Mouse (Mus musculus): ENCODE data around the gene Hist1h2ab. TPM values are rescaled to one million over a fixed set of nuclear protein-coding genes. Genes with fewer than 3 reads are reported as not detected.

Hist1h2ab gene
- polyA plus RNA-seq, 1 experiment = 17.9 TPM

DNA sequence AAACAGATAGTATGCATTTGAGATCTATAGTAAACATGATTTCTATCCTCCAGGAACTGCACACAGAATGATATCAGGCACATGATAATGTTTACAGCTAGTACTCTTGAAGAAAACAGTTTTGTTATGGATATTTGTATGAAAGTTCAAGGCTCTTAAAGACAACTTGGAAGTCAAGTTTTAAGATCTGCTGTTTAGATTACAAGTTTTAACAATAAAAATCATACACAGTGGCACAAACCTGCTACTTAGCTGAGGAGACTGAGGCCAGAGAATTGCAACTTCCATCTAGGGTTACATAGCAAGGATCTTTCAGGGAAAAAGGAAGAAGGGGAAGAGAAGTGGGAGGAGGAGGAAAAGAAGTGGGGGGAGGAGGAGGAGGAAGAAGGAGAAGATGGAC is 4.1 kb downstream of the Hist1h2ab start:
- no peaks in the 10 kb centered on the region for H3K27me3 ChIP-seq (ENCODE audit: control insufficient read depth, insufficient read depth, low read length, poor library complexity, severe bottlenecking)
- no peak overlapping the region for H3K9ac ChIP-seq (ENCODE audit: low read depth, poor library complexity, severe bottlenecking)
- H3K4me3 ChIP-seq (ENCODE audit: low read depth, low read length) = no peak overlapping the region
- no peak overlapping the region for H3K27ac ChIP-seq (ENCODE audit: insufficient read depth, low read length)
- H3K36me3 ChIP-seq (ENCODE audit: control insufficient read depth, insufficient read depth, low read length, poor library complexity, severe bottlenecking) = no peaks in the 10 kb centered on the region
- no peaks in the 10 kb centered on the region for H3K9me3 ChIP-seq (replicated peaks; ENCODE audit: control insufficient read depth, insufficient read depth, low read length, poor library complexity, severe bottlenecking)
- no peaks in the 10 kb centered on the region for H3K4me1 ChIP-seq (ENCODE audit: control insufficient read depth, insufficient read depth, low read length)
- no peak for TF ChIP-seq POLR2A (IDR thresholded peaks at IDR 0.05; ENCODE audit: insufficient read depth, low read length)
- no peak for TF ChIP-seq EP300 (IDR thresholded peaks at IDR 0.05; ENCODE audit: insufficient read depth, low read depth, low read length)
- TF ChIP-seq CTCF (IDR thresholded peaks at IDR 0.05; ENCODE audit: low read depth, low read length) = no peak

DNA sequence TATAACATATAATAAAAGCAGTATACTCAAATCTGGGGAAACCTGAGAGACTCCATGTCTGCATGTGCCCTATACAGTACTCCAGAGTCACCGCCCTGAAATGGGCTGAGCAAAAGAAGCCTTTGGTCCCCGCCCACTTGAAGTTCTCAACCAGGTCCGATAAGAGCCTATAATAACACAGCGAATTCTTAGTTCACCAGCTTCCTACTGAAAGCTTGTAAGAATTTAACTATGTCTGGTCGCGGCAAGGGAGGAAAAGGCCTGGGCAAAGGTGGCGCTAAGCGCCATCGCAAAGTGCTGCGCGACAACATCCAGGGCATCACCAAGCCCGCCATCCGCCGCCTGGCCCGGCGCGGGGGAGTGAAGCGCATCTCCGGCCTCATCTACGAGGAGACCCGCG is 5.9 kb downstream of the Hist1h2ab start, which contains the start of gene Hist1h4b:
Gene Hist1h4b (plus strand): TSS at position 224 of the 400 bp plus-strand sequence.
- no peaks in the 10 kb centered on the region for H3K36me3 ChIP-seq (ENCODE audit: control insufficient read depth, insufficient read depth, low read length, poor library complexity, severe bottlenecking)
- TF ChIP-seq CTCF (IDR thresholded peaks at IDR 0.05; ENCODE audit: low read depth, low read length) (no peak), EP300 (IDR thresholded peaks at IDR 0.05; ENCODE audit: insufficient read depth, low read depth, low read length) (0 out of 2 replicates have a peak, but pooled peaks have one; percentile 48), POLR2A (IDR thresholded peaks at IDR 0.05; ENCODE audit: insufficient read depth, low read length) (peak; percentile 98)
- H3K9me3 ChIP-seq (replicated peaks; ENCODE audit: control insufficient read depth, insufficient read depth, low read length, poor library complexity, severe bottlenecking) = no peaks in the 10 kb centered on the region
- H3K9ac ChIP-seq (ENCODE audit: low read depth, poor library complexity, severe bottlenecking) = peak within 1 kb of the TSS; percentile 74
- no peaks in the 10 kb centered on the region for H3K4me1 ChIP-seq (ENCODE audit: control insufficient read depth, insufficient read depth, low read length)
- H3K27me3 ChIP-seq (ENCODE audit: control insufficient read depth, insufficient read depth, low read length, poor library complexity, severe bottlenecking) = no peaks in the 10 kb centered on the region
- peak within 1 kb of the TSS; percentile 80 for H3K27ac ChIP-seq (ENCODE audit: insufficient read depth, low read length)
- peak within 1 kb of the TSS; percentile 52 for H3K4me3 ChIP-seq (ENCODE audit: low read depth, low read length)

DNA sequence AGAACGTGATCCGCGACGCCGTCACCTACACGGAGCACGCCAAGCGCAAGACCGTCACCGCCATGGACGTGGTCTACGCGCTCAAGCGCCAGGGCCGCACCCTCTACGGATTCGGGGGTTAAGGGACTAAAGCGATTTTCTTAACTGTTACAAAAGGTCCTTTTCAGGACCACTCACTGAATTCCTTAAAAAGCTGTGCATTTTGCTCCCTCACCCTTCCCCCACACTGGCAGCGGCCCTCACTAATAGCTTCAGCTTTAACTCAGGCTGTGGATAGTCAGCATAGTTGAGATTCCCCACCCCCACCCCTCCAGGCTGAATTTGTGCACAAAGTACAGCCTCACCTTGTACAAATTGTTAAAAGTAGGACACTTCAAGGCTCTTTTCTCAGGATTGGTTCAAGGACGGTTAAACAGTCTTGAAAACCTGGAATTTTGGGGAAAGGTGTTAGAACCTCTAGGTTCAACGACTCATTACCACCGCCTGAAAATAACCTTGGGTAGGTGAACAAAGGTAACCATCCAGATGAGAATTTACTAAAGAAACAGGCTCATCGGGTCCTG is 6.4 kb downstream of the Hist1h2ab start:
- peak; percentile 87 for TF ChIP-seq POLR2A (IDR thresholded peaks at IDR 0.05; ENCODE audit: insufficient read depth, low read length)
- TF ChIP-seq EP300 (IDR thresholded peaks at IDR 0.05; ENCODE audit: insufficient read depth, low read depth, low read length) = no peak
- no peak for TF ChIP-seq CTCF (IDR thresholded peaks at IDR 0.05; ENCODE audit: low read depth, low read length)
- H3K4me1 ChIP-seq (ENCODE audit: control insufficient read depth, insufficient read depth, low read length) = no peaks in the 10 kb centered on the region
- H3K27ac ChIP-seq (ENCODE audit: insufficient read depth, low read length) = peak overlapping the region; percentile 70
- H3K36me3 ChIP-seq (ENCODE audit: control insufficient read depth, insufficient read depth, low read length, poor library complexity, severe bottlenecking) = no peaks in the 10 kb centered on the region
- H3K9ac ChIP-seq (ENCODE audit: low read depth, poor library complexity, severe bottlenecking) = peak overlapping the region; percentile 74
- H3K9me3 ChIP-seq (replicated peaks; ENCODE audit: control insufficient read depth, insufficient read depth, low read length, poor library complexity, severe bottlenecking) = no peaks in the 10 kb centered on the region
- peak overlapping the region; percentile 52 for H3K4me3 ChIP-seq (ENCODE audit: low read depth, low read length)
- H3K27me3 ChIP-seq (ENCODE audit: control insufficient read depth, insufficient read depth, low read length, poor library complexity, severe bottlenecking) = no peaks in the 10 kb centered on the region

DNA sequence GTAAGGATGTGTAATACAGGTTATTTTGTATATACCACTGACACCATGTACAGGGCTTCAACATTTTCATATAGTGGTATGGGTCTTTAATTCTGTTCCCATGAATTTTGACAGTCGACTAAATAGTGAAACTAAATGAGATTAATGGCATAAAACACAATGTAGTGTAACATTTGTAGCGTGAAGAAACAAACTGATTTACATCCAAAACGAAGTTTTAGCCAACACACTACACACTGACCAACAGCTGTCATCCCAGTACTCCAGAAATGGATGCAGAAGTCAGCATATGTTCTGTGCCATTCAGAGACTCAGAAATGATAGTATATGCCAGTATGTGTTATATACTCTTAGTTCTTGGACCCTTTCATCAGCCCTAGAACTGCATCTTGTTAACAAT is 7.0 kb downstream of the Hist1h2ab start:
- no peak for TF ChIP-seq CTCF (IDR thresholded peaks at IDR 0.05; ENCODE audit: low read depth, low read length)
- 0 out of 2 replicates have a peak overlapping the region, but pooled peaks have one; percentile 74 for H3K9ac ChIP-seq (ENCODE audit: low read depth, poor library complexity, severe bottlenecking)
- H3K4me1 ChIP-seq (ENCODE audit: control insufficient read depth, insufficient read depth, low read length) = no peaks in the 10 kb centered on the region
- H3K27me3 ChIP-seq (ENCODE audit: control insufficient read depth, insufficient read depth, low read length, poor library complexity, severe bottlenecking) = no peaks in the 10 kb centered on the region
- no peaks in the 10 kb centered on the region for H3K36me3 ChIP-seq (ENCODE audit: control insufficient read depth, insufficient read depth, low read length, poor library complexity, severe bottlenecking)
- H3K9me3 ChIP-seq (replicated peaks; ENCODE audit: control insufficient read depth, insufficient read depth, low read length, poor library complexity, severe bottlenecking) = no peaks in the 10 kb centered on the region
- no peak overlapping the region for H3K4me3 ChIP-seq (ENCODE audit: low read depth, low read length)
- H3K27ac ChIP-seq (ENCODE audit: insufficient read depth, low read length) = peak overlapping the region; percentile 56; the same call in 1 of the 2 replicates

DNA sequence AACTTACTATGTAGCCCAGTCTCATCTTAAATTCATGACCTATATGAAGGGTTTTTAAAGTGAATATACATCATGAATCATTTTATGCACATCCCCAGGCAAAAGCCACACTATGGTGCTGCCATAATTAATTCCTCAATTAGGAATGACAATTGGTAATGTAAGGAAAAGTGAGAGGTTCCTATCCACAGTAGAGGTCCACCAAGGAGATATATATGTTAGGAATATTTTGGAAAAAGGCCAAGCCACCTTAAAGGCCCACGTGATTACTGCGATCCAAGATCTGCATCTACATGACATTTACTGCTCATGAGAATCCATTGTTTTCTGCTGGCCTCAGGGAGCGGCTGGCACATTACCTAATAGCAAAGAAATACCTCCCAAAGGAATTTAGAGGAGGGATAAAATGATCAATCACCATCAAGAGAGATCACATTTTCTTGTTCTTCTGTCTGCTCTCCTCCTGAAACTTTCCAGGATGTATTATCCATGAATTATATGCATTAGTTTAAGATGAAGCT is 8.4 kb downstream of the Hist1h2ab start:
- H3K27me3 ChIP-seq (ENCODE audit: control insufficient read depth, insufficient read depth, low read length, poor library complexity, severe bottlenecking) = no peaks in the 10 kb centered on the region
- peak overlapping the region; percentile 99; the same call in 1 of the 2 replicates for H3K9ac ChIP-seq (ENCODE audit: low read depth, poor library complexity, severe bottlenecking)
- H3K27ac ChIP-seq (ENCODE audit: insufficient read depth, low read length) = no peak overlapping the region
- no peaks in the 10 kb centered on the region for H3K36me3 ChIP-seq (ENCODE audit: control insufficient read depth, insufficient read depth, low read length, poor library complexity, severe bottlenecking)
- H3K4me1 ChIP-seq (ENCODE audit: control insufficient read depth, insufficient read depth, low read length) = no peaks in the 10 kb centered on the region
- no peak for TF ChIP-seq CTCF (IDR thresholded peaks at IDR 0.05; ENCODE audit: low read depth, low read length)
- TF ChIP-seq POLR2A (IDR thresholded peaks at IDR 0.05; ENCODE audit: insufficient read depth, low read length) = no peak
- TF ChIP-seq EP300 (IDR thresholded peaks at IDR 0.05; ENCODE audit: insufficient read depth, low read depth, low read length) = no peak
- no peaks in the 10 kb centered on the region for H3K9me3 ChIP-seq (replicated peaks; ENCODE audit: control insufficient read depth, insufficient read depth, low read length, poor library complexity, severe bottlenecking)
- H3K4me3 ChIP-seq (ENCODE audit: low read depth, low read length) = no peak overlapping the region

DNA sequence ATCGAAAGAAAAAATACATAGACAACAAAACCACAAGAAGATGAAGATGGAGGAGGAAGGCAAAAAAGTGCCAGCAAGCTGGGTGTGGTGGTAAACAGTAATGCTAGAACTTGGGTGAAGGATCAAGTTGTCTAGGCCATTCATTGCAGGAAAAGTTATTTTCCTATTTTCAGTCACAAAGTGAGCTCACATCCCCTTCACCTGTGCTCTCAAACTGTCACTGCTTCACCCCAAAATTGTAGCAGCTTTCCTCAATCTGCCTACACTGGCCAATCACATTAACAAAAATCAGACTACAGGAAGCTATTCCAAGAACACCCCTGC is 9.0 kb downstream of the Hist1h2ab start:
- Histone ChIP-seq H3K4me1 (ENCODE audit: control insufficient read depth, insufficient read depth, low read length) (no peaks in the 10 kb centered on the region), H3K9me3 (replicated peaks; ENCODE audit: control insufficient read depth, insufficient read depth, low read length, poor library complexity, severe bottlenecking) (no peaks in the 10 kb centered on the region), H3K9ac (ENCODE audit: low read depth, poor library complexity, severe bottlenecking) (peak overlapping the region; percentile 99), H3K27ac (ENCODE audit: insufficient read depth, low read length) (peak overlapping the region; percentile 99), H3K4me3 (ENCODE audit: low read depth, low read length) (0 out of 2 replicates have a peak overlapping the region, but pooled peaks have one; percentile 66), H3K27me3 (ENCODE audit: control insufficient read depth, insufficient read depth, low read length, poor library complexity, severe bottlenecking) (no peaks in the 10 kb centered on the region), H3K36me3 (ENCODE audit: control insufficient read depth, insufficient read depth, low read length, poor library complexity, severe bottlenecking) (no peaks in the 10 kb centered on the region)
- TF ChIP-seq CTCF (IDR thresholded peaks at IDR 0.05; ENCODE audit: low read depth, low read length) (no peak), EP300 (IDR thresholded peaks at IDR 0.05; ENCODE audit: insufficient read depth, low read depth, low read length) (no peak), POLR2A (IDR thresholded peaks at IDR 0.05; ENCODE audit: insufficient read depth, low read length) (no peak)

Data from ES-Bruce4 (cell line).